In the genomic region with DNA sequence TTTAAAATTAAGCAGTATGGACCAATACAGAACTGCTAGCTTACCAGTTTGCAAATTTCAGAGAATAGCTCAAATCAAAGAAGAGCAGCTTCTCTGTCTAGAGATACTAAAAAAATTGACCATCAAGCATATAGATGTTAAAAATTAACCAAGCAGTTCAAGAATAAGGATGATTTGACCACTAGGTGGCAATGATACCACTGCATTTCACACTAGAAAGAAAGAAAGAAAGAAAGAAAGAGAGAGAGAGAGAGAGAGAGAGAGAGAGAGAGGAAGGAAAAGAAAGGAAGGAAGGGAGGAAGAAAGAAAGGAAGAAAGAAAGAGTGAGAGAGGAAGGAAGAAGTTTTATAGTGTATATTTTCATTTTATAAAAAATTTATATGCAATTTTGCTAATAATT, we compare ENCODE assay signal across 12 mouse cellular contexts. TPM values are rescaled to one million over a fixed set of nuclear protein-coding genes. Genes with fewer than 3 reads are reported as not detected.
DNase-seq lines count a peak whose midpoint lies in the region; ATAC-seq and TF ChIP-seq lines count a peak whose summit lies in the region.
"Had no signal": no experiment of that assay in that cellular context is flagged by ENCODE, and none has a peak within 500 bp of the region (broad histone marks: within the 10 kb centered on the region; RNA-seq: fewer than 3 reads in every experiment).

No protein-coding gene starts in this region.

- H3K36me3 ChIP-seq in hindbrain, postnatal 0 days (ENCODE audit: insufficient read depth, low read length) = no peaks in the 10 kb centered on the region
- no peaks in the 10 kb centered on the region for H3K36me3 ChIP-seq in hindbrain, embryonic 10.5 days
- no peaks in the 10 kb centered on the region for H3K36me3 ChIP-seq in forebrain, embryonic 15.5 days
- H3K36me3 ChIP-seq: forebrain, embryonic 12.5 days; heart, embryonic 15.5 days; midbrain, embryonic 10.5 days had no signal

- no peak overlapping the region for H3K27ac ChIP-seq in hindbrain, postnatal 0 days
- no peak overlapping the region for H3K27ac ChIP-seq in hindbrain, embryonic 10.5 days
- no peak overlapping the region for H3K27ac ChIP-seq in forebrain, embryonic 15.5 days (replicated peaks)
- H3K27ac ChIP-seq: forebrain, embryonic 12.5 days; heart, embryonic 15.5 days; kidney, embryonic 15.5 days; midbrain, embryonic 10.5 days had no signal

- no peaks in the 10 kb centered on the region for H3K27me3 ChIP-seq in hindbrain, postnatal 0 days (ENCODE audit: insufficient read depth, low read length)
- no peaks in the 10 kb centered on the region for H3K27me3 ChIP-seq in hindbrain, embryonic 10.5 days (ENCODE audit: insufficient read depth, poor library complexity, severe bottlenecking)
- no peaks in the 10 kb centered on the region for H3K27me3 ChIP-seq in forebrain, embryonic 15.5 days
- H3K27me3 ChIP-seq: forebrain, embryonic 12.5 days; heart, embryonic 15.5 days; kidney, embryonic 15.5 days had no signal

- TF ChIP-seq CTCF in hindbrain, postnatal 0 days (IDR thresholded peaks at IDR 0.05; ENCODE audit: low read depth) = peak; percentile 70

- ATAC-seq in hindbrain, postnatal 0 days = no peak
- no peak for ATAC-seq in forebrain, embryonic 15.5 days (replicated peaks)

- no peak overlapping the region for H3K4me3 ChIP-seq in hindbrain, postnatal 0 days (ENCODE audit: low read length)
- no peak overlapping the region for H3K4me3 ChIP-seq in hindbrain, embryonic 10.5 days
- no peak overlapping the region for H3K4me3 ChIP-seq in forebrain, embryonic 15.5 days
- H3K4me3 ChIP-seq: forebrain, embryonic 12.5 days; heart, embryonic 15.5 days; kidney, embryonic 15.5 days; midbrain, embryonic 10.5 days had no signal

- no peak overlapping the region for H3K9ac ChIP-seq in hindbrain, postnatal 0 days (replicated peaks; ENCODE audit: low read length)
- no peak overlapping the region for H3K9ac ChIP-seq in forebrain, embryonic 15.5 days (replicated peaks)
- H3K9ac ChIP-seq: forebrain, embryonic 12.5 days; heart, embryonic 15.5 days; kidney, embryonic 15.5 days had no signal

- DNase-seq in hindbrain, postnatal 0 days (ENCODE audit: low spot score) = peak; percentile 73
- no peak for DNase-seq in hindbrain, embryonic 10.5 days (ENCODE audit: low spot score)
- DNase-seq in thymus, postnatal 14 days = peak; percentile 15
- DNase-seq in thymus, postnatal 36 days = no peak
- DNase-seq in c-Kit-positive CD71-positive TER-119-negative erythroid progenitor cells, embryonic 14.5 days (ENCODE audit: low read depth) = peak; percentile 28
- peak; percentile 19 for DNase-seq in telencephalon, adult 2 months (ENCODE audit: low read depth, low spot score)
- DNase-seq in adrenal gland, postnatal 10 days = no peak

- no peak overlapping the region for H3K4me2 ChIP-seq in hindbrain, postnatal 0 days (ENCODE audit: low read depth, low read length)
- no peak overlapping the region for H3K4me2 ChIP-seq in forebrain, embryonic 15.5 days (replicated peaks)
- H3K4me2 ChIP-seq: forebrain, embryonic 12.5 days; heart, embryonic 15.5 days; kidney, embryonic 15.5 days had no signal

- no peaks in the 10 kb centered on the region for H3K9me3 ChIP-seq in hindbrain, postnatal 0 days (ENCODE audit: low read length)
- H3K9me3 ChIP-seq in hindbrain, embryonic 10.5 days = 0 out of 2 replicates have a peak, but pooled peaks cover 3% of the 10 kb centered on the region
- no peaks in the 10 kb centered on the region for H3K9me3 ChIP-seq in forebrain, embryonic 15.5 days
- H3K9me3 ChIP-seq: forebrain, embryonic 12.5 days; heart, embryonic 15.5 days; kidney, embryonic 15.5 days; midbrain, embryonic 10.5 days had no signal

- H3K4me1 ChIP-seq in hindbrain, postnatal 0 days (ENCODE audit: insufficient read depth, low read length) = peaks cover 10% of the 10 kb centered on the region; the same call in 1 of the 2 replicates
- peaks cover 23% of the 10 kb centered on the region for H3K4me1 ChIP-seq in hindbrain, embryonic 10.5 days (replicated peaks)
- peaks cover 18% of the 10 kb centered on the region for H3K4me1 ChIP-seq in forebrain, embryonic 15.5 days

RNA-seq across cellular contexts. Expression of a gene that starts 3.3 kb away (rescaled TPM):
- 2.8 and 3.6 TPM in 2 replicates for total RNA-seq in hindbrain, postnatal 0 days (2014; rRNA removed)
- polyA plus RNA-seq in hindbrain, postnatal 0 days (2015; fragmentation: Nextera tagmentation; extraction: Ambion mirVana) = 4.1 and 5.5 TPM in 2 replicates
- polyA plus RNA-seq in hindbrain, embryonic 10.5 days (2016; fragmentation: Nextera tagmentation; extraction: Ambion mirVana) = 6.5 and 7.1 TPM in 2 replicates
- polyA plus RNA-seq in forebrain, embryonic 15.5 days (2015; fragmentation: Nextera tagmentation; extraction: Ambion mirVana) = 13.2 and 13.6 TPM in 2 replicates
- 10 to 100 TPM in 1 of 2 experiments, 1 to 10 TPM in 1; 6.8 to 10.2 TPM for total RNA-seq in adrenal gland, postnatal 10 days (2021)

RNA-seq across cellular contexts. Expression of a gene that starts 4.4 kb away (rescaled TPM):
- 16.1 and 18.7 TPM in 2 replicates for total RNA-seq in hindbrain, postnatal 0 days (2014; rRNA removed)
- 11.0 and 11.1 TPM in 2 replicates for polyA plus RNA-seq in hindbrain, postnatal 0 days (2015; fragmentation: Nextera tagmentation; extraction: Ambion mirVana)
- 7.7 and 8.8 TPM in 2 replicates for polyA plus RNA-seq in hindbrain, embryonic 10.5 days (2016; fragmentation: Nextera tagmentation; extraction: Ambion mirVana)
- 10.9 and 11.0 TPM in 2 replicates for polyA plus RNA-seq in forebrain, embryonic 15.5 days (2015; fragmentation: Nextera tagmentation; extraction: Ambion mirVana)
- total RNA-seq in adrenal gland, postnatal 10 days (2021) = 10 to 100 TPM; 12.8 to 18.6 TPM

RNA-seq across cellular contexts. Expression of a gene that starts 55.4 kb away (rescaled TPM):
- 11.2 and 11.6 TPM in 2 replicates for total RNA-seq in hindbrain, postnatal 0 days (2014; rRNA removed)
- 11.4 and 11.6 TPM in 2 replicates for polyA plus RNA-seq in hindbrain, postnatal 0 days (2015; fragmentation: Nextera tagmentation; extraction: Ambion mirVana)
- 10.0 and 10.2 TPM in 2 replicates for polyA plus RNA-seq in hindbrain, embryonic 10.5 days (2016; fragmentation: Nextera tagmentation; extraction: Ambion mirVana)
- 8.1 and 9.3 TPM in 2 replicates for polyA plus RNA-seq in forebrain, embryonic 15.5 days (2015; fragmentation: Nextera tagmentation; extraction: Ambion mirVana)
- total RNA-seq in adrenal gland, postnatal 10 days (2021) = 1 to 10 TPM; 7.4 to 9.4 TPM

Comparison
In these comparisons a context has a peak if more than half of its experiments do, and no peak if none do; other contexts are left out.
1. DNase-seq: peak in hindbrain, postnatal 0 days (single experiment), thymus, postnatal 14 days (single experiment), c-Kit-positive CD71-positive TER-119-negative erythroid progenitor cells, embryonic 14.5 days (single experiment) and telencephalon, adult 2 months (single experiment); none in hindbrain, embryonic 10.5 days (single experiment), thymus, postnatal 36 days (0 of 2) and adrenal gland, postnatal 10 days (single experiment).